Mouse (Mus musculus) heart, postnatal 36 days (tissue): Measurements from ENCODE around the gene Gm5475. TPM values are rescaled to one million over a fixed set of nuclear protein-coding genes. Genes with fewer than 3 reads are reported as not detected.
A peak's percentile ranks its signal among the peaks of the same experiment; 100 is the strongest.

Source experiments
- DNase-seq, 2 experiments: peaks; one replicate each; pipeline ENCODE4 v3.0.0; 2021 to 2022
- intact Hi-C: fragments of 180-260 bp; cut with DNase I; formaldehyde crosslinking; loops from one replicate; pipeline ENCODE4 v1.15.1; 2025
- total RNA-seq, 2 experiments: library from RNA; stranded (reverse); gene quantifications; 2 replicates each; pipeline ENCODE4 v1.2.3; 2021

Gene Gm5475
- total RNA-seq, 2 experiments from 2014 or later = not detected

DNA sequence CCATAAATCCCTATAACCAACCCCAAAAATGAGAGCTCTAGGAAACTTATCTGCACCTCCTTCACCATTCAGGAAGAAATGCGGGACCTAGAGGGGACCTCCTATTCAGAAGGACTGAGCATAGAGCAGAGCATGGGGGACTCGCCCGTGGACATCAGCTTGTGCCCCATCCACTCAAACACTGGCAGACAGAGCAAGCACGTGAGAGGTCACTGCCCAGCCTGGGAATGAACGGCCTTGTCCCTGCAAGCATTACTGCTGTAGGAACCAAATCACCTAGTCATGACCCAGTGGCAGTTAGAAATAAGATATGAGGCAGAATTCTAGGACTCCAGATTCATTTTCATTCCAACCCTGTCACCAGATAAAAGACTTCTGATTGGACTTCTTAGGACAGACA lies 10.2 kb upstream of the Gm5475 start:
- intact Hi-C loops = no loop called here
- DNase-seq = no peak

DNA sequence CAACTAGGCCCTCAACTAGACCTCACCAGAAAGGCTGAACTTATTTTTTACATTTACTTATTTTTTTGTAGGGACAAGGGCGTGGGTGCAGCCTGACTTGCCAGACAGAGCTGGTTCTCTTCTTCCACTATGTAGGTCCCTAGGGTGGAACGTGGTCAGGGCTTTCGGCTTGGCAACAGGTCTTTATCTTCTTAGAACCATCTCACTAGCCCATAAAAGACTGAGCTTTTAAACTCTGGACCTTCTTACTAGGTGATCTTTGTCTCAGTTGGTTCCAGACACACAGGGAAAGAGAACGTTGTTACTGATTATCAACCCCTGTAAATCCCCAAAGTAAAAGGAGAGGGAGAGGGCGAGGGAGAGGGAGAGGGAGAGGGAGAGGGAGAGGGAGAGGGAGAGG lies 8.6 kb upstream of the Gm5475 start:
- intact Hi-C loops = no loop called here
- DNase-seq = no peak

DNA sequence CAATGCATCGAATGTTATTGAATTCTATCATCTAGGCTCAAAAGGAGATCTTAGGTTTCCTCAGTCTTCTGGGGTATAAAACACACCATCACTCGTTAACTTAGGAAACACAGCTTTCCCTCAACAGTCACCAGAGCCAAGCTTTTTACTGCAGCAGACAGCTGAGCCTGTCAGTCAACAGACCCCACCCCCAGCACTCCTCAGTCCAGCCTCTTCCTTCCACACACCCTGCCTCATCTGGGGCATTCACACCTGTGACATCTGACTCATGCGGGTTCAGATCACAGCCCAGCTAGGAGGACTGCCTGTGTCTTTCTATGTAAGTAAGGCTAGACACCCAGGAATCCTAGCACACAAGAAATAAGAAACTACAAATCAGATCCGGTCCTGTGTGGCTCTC lies 7.9 kb upstream of the Gm5475 start:
- intact Hi-C loops = no loop called here
- DNase-seq = no peak

DNA sequence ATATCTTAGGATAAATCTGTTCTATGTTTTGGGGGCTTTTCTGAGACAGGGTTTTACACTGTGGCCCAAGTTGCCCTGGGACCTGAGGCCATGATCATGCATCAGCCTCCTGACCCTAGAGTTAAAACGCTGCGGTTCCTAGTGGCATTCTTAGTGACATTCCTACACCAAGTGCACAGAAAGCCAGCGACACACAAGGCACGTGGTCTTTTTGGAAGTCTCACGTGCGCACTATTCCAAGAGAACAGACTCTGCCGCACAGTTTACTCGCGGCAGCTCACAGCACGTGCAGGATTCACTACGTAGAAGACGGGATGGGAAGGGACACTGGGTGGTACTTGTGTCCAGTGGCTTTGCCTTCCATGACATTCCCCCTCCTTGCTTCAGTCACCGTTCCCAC lies 7.0 kb upstream of the Gm5475 start:
- intact Hi-C loops = no loop called here
- no peak for DNase-seq

DNA sequence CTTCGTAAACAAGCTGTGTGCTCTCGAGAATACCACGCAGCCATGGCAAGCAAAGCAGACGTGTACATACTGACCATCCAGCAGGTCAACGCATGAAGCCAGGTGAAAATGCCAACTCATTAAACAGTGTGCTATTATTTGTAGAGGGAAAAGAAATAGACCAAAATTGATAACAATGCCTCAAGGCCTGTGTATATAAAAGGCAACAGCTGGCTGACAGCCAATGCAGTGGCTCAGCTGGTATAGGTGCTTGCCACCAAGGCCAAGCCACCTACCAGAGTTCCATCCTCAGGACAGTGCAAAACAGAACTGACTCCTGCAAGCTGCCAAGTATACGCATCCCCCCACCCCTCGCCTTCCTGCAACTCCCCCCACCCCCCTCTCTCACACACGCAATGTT lies 6.3 kb upstream of the Gm5475 start:
- no peak for DNase-seq
- intact Hi-C loops = no loop called here

DNA sequence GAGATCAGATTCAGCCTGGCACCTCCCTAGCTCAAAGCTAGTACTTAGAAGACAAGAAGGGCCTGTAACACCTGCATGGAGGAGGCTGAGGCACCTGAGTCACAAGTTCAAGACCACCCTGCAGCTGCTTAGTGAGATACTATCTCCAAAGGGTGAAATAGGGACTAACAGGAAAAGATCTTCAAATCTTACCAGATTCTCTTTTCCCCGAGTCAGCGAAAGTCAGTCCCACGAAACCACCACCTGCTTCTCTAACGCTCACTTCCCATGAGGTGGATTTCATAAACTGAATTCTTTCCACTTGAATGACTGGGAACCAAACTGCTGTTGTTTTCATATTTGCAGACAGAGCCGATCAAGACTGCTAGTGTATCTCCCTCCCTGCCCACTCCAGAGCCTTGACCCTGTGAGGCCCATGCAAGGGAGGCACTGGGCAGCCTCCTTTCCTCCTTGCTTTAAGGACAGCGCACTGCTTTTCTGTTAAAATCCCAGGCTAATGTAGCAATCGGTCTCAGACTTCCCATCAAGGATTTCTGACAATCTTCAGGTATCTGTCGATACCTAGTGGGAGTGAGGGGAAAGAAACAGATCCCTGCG lies 4.0 kb upstream of the Gm5475 start:
- DNase-seq = no peak
- intact Hi-C loops = no loop called here

DNA sequence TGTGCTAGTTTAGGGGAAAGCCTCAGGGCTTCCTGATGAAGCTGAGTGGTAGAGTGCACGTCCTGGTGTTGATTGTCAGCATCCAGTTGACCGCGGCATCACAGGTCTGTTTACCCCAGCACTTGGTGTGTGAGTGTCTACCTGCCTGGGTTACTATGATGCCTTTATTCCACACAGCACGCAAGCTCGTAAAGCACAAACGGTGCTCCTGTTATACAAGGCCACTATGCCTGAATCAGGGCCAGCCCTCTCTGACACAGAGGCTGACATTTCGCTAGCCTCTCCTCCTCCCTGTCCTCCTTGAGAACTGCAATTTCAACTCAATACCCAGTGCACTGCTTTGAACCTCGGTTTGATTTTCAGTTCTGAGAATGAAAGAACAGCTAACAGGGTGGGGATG lies 2.6 kb upstream of the Gm5475 start:
- intact Hi-C loops = no loop called here
- DNase-seq = no peak

DNA sequence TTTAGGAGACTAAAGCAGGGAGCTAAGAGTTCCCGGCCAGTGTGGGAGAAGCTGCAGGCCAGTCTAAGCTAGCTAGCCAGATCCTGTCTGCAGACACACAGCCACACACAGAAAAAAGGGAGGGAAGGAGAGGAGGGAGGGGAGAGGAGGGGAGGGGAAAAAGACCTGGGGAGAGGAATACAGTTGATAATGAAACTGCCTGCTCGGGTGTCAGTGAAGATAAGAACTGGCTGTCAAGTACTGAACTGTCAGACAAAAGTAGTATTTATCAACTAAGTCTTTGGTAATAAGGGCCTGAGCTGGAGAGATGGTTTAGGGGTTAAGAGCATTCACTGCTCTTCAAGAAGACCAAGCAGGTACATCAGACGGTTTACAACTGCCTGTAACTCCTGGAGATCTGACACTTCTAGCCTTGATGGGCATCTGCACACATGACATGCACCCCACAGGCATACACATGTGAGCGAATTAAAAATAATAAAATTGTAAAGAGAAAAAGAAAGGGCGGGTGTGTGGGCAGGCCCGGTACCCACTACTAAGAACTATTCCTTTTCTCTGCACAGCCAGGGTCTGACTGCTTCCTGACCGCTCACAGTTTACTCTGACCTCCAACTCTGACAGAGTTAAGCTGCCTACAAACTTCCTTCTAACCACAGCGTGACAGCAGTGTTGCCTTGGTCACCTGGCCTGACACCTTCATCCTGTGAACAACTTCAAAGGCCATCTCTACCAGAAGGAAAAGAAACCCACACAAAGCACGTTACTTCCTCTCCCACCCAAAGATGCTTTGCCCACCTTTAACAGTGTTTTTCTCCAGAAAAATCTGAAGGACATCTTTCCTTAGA lies 1.8 kb upstream of the Gm5475 start:
- DNase-seq = no peak
- intact Hi-C loops = no loop called here

DNA sequence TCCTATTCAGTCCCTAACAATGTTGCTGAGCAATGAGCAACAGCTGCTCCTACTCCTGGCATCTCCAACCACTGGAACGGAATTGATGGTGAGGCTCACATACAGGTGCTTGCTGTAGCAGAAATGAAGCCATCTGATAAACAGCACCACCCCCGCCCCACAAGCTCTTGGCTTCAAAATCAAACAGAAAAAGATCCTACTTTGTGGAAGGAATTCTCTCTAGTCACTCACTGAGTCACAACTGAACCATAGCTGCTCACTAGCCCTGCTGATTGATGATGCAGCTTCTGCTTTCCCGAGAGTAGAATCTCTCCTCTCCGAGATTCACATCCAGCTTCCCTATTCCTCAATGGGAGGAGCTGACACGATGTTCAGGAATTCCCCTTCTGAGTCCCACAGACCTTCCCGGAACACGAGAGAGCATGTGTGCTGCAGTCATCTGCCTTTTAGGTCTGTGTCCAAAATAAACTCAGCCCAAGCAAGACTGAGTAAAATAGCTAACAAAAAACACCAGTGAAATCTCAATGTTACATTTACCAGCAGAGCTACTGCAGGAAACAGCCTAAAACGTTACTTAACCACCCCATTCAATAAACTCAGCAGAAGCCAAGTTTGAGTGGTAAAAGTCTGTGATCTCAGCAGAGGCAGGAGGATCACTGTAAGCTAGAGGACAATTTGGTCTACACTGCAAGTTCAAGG lies 739 bp upstream of the Gm5475 start:
- intact Hi-C loops = no loop called here
- DNase-seq = no peak

DNA sequence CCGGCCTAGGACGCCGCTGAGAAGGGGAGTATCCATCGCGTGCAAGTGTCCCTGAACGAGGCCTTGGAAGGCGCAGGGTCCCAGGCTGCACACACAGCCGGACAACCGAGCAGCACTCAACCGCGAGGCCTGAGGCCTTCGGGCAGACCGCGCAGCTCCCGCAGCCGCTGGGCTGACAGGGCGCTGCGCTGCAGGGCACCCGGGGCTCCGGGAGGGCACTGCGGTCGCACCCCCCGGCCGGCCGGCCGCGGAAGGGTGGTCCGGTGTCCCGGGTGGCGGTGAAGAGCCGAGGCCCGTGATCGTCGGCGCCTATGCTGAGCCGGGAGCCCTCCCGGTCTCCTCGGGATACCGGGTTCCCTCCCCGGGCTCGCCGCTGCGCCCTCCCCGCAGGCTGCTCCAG lies 529 bp downstream of the Gm5475 start:
- intact Hi-C loops = no loop called here
- DNase-seq = peak in 1 of 2 experiments; percentile 31

DNA sequence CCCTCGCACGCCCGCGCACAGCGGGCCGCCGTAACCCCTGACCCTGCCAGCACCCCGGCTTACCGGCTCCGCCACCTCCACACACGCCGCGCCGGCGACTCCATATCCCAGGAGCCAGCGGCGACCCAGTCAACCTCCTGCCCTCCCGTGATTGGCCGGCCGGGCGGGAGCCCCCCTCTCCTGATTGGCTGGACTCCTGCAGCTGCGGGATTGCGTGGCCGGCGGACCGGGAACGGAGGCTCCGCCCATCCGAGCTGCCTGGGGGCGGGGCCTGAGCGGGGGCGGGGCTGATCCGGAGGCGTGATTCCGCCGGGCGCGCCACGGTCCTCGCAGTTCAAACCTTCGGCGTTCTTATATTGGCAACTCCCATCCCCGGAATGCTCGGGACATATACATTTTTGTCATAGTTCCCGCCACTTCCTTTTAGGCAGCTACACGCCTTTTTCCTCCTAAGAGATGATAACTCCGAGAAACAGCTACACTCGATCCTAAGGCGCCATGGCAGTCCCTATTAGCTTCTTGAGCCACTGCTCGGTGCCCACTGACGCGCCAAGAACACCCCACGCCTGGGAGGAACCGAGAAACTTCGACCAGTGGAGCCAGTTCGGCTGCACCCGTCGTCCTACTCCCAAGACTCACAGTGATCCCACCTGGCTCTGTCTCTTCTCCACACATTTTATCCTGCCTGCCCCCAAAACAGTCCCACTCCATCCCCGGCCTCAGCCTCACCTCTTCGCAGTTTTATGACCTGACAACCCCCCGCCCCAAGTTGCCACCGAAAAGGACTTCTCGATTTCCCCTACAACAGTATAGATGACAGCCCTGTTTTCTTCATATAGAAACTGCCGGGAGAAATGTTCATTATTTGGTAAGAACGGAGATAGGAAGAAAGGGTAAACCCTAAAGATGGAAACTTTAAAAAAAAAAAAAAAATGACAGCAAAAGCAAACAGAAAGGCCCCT lies 1.2 kb downstream of the Gm5475 start:
- intact Hi-C loops = no loop called here
- peak; percentile 94 to 95 for DNase-seq

DNA sequence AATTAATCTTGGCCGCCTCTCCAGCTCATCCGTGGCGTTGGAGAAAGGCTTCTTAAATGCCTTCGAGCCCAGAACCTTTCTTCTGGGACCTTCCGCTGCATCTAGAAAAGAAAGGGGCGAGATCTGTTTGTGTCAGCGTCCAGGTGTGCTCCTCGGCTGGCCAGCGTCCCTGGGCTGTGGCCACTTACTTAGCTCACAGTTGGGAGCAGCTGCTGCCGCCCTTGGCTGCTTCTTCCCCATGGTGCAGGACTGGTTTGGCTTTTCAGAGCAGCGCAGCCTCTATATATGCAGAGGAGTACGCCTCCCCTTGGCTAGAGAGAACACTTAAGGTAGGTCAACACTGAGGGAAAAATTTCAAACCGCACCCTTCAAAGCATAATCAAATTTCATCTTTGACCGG lies 2.0 kb downstream of the Gm5475 start:
- intact Hi-C loops = no loop called here
- DNase-seq = no peak

DNA sequence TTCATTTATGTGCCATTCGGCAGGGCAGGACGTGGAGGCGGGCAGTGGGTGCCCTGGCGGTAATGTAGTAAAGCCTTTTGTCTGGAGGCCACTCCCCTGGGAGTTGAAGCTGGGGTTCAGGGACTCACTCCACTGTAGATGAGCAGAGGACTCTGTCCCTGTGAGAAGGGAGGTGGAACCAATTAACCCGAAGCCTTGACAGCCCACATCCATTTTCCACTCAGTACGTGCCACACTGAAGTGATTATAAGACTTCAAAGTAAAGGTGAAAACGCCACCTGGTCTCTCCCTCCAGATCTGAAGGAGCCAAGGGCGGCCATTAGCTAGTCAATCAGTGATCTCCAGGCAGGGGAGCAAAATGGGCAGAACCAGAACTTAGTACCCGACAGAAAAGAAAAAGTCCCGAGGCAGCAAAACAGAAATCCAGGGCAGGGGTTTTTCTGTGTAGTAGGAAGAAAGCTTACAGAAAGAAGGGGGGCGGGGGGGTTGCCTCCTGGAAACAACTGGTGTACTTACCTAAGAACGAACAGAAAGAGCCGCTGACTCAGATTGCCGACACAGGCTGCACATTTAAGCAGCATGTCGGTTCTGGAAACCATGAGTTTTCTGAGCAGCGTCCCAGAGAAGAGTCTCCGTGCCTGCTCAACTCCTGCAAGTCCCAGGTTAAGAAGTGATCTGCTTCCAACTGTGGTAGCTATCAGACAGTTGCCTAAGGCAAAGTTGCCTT lies 2.6 kb downstream of the Gm5475 start, which contains the start of gene Slc11a2:
Slc11a2 (minus strand) TSS at position 677 of the 727 bp plus-strand sequence.
- intact Hi-C loops = no loop called here
- DNase-seq = no peak

DNA sequence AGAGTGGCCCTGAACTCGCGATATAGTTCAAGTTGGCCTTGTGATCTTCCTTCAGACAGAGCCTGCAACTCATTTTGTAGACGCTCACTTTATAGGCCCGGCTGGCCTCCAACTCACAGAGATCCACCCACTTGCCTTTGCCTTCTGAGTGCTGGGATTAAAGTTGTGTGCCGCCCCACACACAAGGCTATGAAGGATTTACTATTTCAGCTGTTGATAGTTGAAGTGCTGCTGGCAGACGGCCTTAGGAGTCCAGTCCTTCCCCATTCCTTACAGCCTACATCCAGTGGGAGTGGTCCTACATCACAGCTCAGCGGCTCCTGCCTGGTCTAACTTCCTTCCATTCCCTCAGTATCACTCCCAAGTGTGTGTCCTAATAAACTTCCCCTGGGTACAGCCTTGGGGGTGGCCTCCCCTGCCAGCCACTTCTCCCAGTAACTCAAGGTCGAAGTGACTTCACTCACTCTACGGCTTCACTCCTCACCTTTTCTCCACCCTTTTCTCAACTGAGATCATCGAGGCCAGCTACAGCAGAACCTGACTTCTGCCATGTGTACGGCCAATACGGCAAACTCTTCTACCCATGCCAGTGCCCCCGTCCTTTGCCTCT lies 6.5 kb downstream of the Gm5475 start:
- intact Hi-C loops = no loop called here

DNA sequence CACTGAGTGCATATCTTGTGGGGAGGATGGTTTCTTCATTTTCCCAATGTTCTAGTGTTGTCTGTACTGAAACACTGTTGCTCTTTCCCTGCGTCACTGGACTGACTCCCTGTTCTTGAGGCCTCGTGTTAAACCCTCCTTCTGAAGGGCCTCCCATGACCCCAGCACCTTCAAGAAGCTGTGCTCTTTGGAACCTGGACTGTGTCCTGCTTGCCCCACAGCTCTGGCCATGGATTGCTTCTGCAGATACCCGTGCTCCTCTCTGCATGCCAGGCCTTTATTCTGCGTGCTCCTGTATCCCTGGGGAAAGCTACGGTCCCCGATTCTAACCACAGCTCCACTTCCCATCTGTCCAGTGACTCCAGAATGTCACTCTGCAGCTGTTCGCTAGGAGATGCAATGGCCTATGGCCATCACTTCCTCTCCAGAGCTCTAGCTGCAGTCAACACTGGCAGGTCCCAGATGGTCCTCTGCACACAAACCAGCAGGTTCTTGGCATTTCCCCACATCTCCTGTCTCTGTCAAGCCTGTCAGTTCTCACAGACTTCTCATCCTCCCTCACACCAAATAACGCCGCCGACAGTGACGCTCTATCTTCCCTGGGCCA lies 8.1 kb downstream of the Gm5475 start:
- no peak for DNase-seq
- intact Hi-C loops = no loop called here

More for the DNA sequence above, 6.5 kb downstream of the Gm5475 start:
- DNase-seq = no peak

DNA sequence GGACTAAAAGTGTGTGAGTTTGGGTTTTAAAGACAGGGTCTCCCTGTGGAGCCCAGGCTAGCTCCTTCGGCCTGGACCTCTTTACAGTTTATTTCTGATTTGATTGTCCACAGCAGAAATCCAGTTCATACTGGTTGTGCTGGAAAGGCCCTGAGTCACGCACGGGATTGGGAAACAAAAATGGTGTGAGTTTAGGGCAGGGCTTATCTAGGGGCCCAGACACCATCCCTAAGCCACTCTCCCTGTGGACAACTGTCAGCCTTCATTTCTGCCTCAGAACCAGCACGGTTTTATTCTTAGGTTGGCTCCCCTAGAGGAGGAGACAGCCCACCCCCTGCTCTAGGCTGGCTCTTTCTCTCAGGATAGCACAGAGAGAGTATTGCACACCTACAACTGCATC lies 11.3 kb downstream of the Gm5475 start:
- no peak for DNase-seq
- intact Hi-C loops = no loop called here

DNA sequence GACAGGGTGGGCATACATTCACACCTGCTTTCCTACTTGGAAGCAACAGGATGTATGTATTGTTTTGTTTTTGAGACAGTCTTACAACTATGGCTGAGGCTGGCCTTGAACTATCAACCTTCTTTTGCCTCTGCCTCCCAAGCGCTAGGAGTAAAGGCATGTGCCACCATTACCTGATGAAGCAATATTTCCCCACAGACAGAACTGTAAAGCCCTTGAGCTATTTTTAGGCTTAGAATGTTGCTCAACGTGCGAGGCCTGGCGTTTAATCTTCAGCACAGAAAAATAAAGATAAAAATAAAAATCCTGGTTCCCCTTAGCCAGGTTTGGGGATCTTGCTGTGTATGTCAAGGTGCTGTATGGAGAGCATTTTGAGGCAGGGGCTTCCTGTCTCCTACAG lies 14.2 kb downstream of the Gm5475 start:
- intact Hi-C loops = no loop called here
- no peak for DNase-seq

DNA sequence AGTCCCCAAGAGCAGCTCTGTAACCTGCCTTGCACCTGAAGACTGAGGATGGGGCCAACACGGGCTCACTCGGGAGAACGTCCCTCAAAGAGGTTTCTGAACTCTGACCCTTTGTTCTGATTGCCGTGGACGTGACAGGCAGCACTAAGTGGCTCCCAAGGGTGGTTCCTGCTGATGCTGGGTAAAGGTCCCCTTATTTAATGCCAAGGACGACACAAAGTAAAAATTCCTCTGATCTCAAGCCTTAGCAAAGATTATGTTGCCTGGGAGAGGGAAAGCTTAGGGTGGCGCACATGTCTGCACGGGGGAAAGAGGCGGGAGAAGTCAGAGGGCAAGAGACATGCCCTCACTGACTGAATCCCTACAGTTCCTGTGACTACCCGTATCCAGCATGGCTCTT lies 14.6 kb downstream of the Gm5475 start:
- DNase-seq = no peak
- intact Hi-C loops = no loop called here
